Mouse (Mus musculus) adrenal gland, adult 18-20 months (tissue): ENCODE measurements at regions not wholly inside any gene's neighbourhood (a gene's known extent, or its start where the extent isn't known, plus 50 kb on each side); places are given as distances from the start of the nearest gene placed in this dataset.
"Not testable (repeated sequence)": the region's sequence is repeated elsewhere in the genome, so short reads cannot be mapped to it uniquely, and the experiment has no call there.

Experiments used
- DNase-seq, 2 experiments: peaks; one replicate each; pipeline ENCODE4 v3.0.0; 2021 to 2022; ENCODE audit warnings: low spot score in 2 of 2

- DNase-seq: no peak
These were observed 639.0 kb upstream of the Slc8a1 start for GRCm38 (mm10) chr17:82377176-82377592.

- DNase-seq: no peak
These were observed 629.7 kb upstream of the Slc8a1 start for GRCm38 (mm10) chr17:82367876-82368275.

GRCm38 (mm10) chr17:82366001-82366400, 627.8 kb upstream of the Slc8a1 start:
- DNase-seq: no peak

- DNase-seq: no peak
These were observed 610.5 kb upstream of the Slc8a1 start for GRCm38 (mm10) chr17:82348636-82349035.

- DNase-seq: no peak
These were observed 593.3 kb upstream of the Slc8a1 start for GRCm38 (mm10) chr17:82331429-82331828.

GRCm38 (mm10) chr17:82312191-82312590, 574.0 kb upstream of the Slc8a1 start:
- DNase-seq: no peak

- DNase-seq: no peak
These were observed 568.2 kb upstream of the Slc8a1 start for GRCm38 (mm10) chr17:82306347-82306746.

GRCm38 (mm10) chr17:82277728-82278127, 539.6 kb upstream of the Slc8a1 start:
- DNase-seq: no peak

GRCm38 (mm10) chr17:82273946-82274345, 535.8 kb upstream of the Slc8a1 start:
- no peak for DNase-seq

GRCm38 (mm10) chr17:82272845-82273244, 534.7 kb upstream of the Slc8a1 start:
- DNase-seq: no peak

- DNase-seq: not testable (repeated sequence)
These were observed 528.7 kb upstream of the Slc8a1 start for GRCm38 (mm10) chr17:82266842-82267241.

GRCm38 (mm10) chr17:82252362-82252761, 514.2 kb upstream of the Slc8a1 start:
- DNase-seq: no peak

- no peak for DNase-seq
These were observed 513.7 kb upstream of the Slc8a1 start for GRCm38 (mm10) chr17:82251841-82252240.

- no peak for DNase-seq
These were observed 500.2 kb upstream of the Slc8a1 start for GRCm38 (mm10) chr17:82238361-82238760.

GRCm38 (mm10) chr17:82237456-82237855, 499.3 kb upstream of the Slc8a1 start:
- no peak for DNase-seq

GRCm38 (mm10) chr17:82215728-82216623, 477.8 kb upstream of the Slc8a1 start:
- DNase-seq: no peak

GRCm38 (mm10) chr17:82199981-82200380, 461.8 kb upstream of the Slc8a1 start:
- DNase-seq: no peak

- no peak for DNase-seq
These were observed 461.0 kb upstream of the Slc8a1 start for GRCm38 (mm10) chr17:82199031-82199642.

GRCm38 (mm10) chr17:82184261-82184660, 446.1 kb upstream of the Slc8a1 start:
- DNase-seq: no peak

GRCm38 (mm10) chr17:82171216-82171615, 433.0 kb upstream of the Slc8a1 start:
- no peak for DNase-seq

GRCm38 (mm10) chr17:82153446-82153845, 415.3 kb upstream of the Slc8a1 start:
- DNase-seq: no peak

GRCm38 (mm10) chr17:82134843-82135242, 396.7 kb upstream of the Slc8a1 start:
- no peak for DNase-seq
